Mouse (Mus musculus): ENCODE results near the gene Lbx1.

- TF ChIP-seq CTCF (IDR thresholded peaks at IDR 0.05; ENCODE audit: insufficient read depth, low read length), result no peak
- no peak for TF ChIP-seq POLR2A (IDR thresholded peaks at IDR 0.05; ENCODE audit: borderline replicate concordance, extremely low read depth, low read depth, low read length)
These were observed 40.6 kb upstream of the Lbx1 start for GRCm38 (mm10) chr19:45276196-45276595.

Data from lung, adult 2 months (tissue).